Mouse (Mus musculus): ENCODE data around the gene Ccdc85b.
"Not testable (repeated sequence)": the region's sequence is repeated elsewhere in the genome, so short reads cannot be mapped to it uniquely, and the experiment has no call there.

Ccdc85b gene

DNA sequence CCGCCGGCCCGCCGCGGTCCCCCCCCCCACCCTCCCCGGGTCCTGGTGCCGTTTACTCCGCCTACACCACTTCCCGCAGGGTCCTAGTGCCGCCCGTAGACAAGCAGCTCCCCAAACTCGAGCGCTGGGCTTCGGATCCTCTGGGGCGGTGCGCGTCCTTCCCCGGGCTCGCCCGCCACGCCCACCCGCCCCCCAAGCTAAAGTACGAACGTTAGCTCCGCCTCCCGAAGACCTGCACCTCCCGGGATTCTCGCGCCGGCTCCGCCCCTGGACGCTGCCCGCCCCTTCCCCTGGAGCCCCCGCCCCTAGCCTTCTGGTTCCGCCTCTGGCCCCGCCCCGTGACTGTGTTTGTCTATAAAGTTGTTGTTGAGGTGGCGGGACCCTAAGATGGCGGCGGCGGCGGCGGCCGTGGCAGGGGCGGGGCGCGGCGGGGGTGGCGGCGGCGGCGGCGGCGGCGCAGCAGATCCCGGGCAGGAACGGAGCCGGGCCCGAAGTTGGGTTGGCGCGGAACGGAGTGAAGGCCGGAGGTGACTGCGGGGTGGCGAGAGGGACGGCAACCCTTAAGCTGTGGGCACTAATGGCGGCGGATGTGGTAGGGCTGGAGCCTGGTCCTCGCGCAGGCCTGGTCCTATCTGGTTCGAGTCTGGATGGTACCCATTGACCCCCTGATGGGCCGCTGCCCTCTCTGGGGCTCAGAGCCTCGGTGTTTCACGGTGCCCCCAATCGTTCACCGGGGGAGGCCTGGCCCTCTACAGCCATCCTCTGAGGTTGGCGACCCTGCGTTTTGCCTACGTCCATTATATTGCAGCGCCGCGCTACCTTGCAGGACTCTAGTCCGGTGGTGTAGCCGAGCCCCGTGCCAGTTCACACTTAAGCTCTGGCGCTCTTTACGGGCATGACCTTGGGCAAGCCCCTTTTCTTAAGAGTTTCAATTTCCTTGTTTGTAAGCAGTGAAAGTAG is 32.6 kb downstream of the Ccdc85b start, which contains the start of the genes Drap1 and AI837181:
Drap1 (minus strand) TSS at position 198 of the 960 bp plus-strand sequence.
AI837181 (plus strand) TSS at position 363 of the 960 bp plus-strand sequence.
- in situ Hi-C loops (cut with MboI, MseI) = no loop called here

DNA sequence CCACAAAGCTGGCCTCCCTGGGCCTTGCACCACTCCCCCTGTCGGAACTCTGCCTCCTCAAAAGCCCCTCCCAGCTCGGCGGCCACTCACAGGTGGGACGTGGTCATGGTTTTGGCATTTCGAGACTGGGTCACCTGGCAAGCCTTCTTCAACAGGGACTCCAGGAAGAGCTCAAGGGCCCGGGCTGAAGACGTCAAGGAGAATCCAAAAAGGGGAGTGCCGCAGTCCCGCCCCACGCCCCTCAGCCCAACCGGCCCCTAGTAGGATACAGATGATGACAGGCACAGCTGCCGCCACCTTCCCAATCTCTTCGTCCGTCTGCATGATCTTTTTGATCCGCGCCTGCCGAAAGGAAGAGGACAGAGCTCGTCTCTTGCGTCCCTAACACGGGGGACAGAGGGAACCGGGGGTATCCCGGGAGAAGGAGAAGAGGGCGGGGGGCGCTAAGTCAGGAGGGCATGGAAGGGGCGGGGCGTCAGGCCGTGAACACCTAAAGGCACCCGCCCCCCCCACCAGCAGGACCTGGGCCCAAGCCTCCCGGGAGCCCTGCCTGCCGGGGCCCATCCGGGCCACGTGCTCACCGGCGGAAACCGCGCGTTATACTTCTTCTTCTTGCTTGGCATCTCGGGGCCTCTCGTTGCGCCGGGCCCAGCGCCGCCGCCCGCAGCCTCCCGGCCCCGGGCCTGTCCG is 33.5 kb downstream of the Ccdc85b start:
- in situ Hi-C loops (cut with MboI, MseI) = no loop called here

DNA sequence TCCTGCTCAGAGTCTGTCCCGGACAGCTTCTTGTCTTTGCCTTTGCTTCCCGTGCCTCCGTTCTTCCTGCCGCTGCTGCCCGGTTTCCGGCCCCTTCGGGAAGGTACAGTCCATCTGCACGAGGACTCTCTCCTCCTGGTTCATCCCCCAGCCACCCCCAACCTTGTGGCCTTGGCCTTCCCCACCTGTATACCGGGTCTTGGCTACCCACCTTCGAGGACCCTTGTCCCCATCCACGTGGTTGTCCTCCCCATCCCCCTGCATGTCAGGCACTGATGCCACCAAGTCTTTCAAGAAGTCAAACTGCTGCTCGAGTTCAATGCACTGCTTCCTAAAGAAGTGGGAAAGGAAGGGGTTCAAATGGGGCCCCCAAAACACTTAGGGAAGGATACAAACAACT is 34.1 kb downstream of the Ccdc85b start:
- in situ Hi-C loops (cut with MboI, MseI) = no loop called here

DNA sequence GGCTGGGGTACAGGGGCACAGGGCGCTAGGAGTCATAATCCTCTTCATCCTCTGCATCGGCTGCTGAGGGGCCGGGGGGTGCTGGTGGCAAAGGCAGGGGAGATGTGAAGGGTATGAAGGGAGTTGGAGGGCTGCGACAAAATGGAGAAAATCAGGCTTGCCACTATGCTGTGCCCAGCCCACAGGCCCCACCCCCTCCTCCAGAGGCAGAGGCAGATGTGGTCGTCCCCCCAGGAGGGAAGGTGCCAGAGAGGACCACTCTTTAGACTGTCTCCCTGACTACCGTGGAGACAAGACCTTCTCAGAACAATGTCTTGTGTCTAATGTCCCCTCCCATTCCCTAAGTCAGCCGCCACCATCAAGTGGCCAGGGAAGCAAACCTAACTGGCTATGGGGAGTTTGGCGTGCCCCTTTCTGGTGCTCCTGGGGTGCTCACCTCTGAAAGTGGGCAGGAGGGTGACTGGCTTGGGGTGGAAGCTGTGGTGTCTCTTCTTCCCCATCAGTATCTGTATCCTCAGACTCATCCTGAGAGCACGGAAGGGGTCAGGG is 34.7 kb downstream of the Ccdc85b start:
- in situ Hi-C loops (cut with MboI, MseI) = no loop called here

DNA sequence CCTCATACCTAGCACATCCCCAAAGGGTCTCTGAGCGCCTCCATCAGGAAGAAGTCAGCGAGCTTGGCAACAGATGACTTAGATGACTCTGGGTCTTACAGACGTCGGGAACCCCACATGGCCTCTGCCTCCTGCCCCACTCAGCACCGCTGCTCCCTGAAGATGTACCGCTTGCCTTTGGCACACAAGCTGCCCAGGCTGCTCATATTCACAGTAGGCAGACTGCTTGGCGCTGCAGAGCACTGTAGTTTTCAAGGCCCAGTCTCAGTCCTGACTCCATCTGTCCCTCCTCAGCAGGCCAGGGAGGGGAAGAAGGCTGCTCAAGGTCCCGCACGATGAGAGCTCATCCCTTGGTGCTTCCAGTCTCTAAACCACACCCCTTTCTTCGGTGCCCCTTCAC is 35.4 kb downstream of the Ccdc85b start:
- in situ Hi-C loops (cut with MboI, MseI) = no loop called here

DNA sequence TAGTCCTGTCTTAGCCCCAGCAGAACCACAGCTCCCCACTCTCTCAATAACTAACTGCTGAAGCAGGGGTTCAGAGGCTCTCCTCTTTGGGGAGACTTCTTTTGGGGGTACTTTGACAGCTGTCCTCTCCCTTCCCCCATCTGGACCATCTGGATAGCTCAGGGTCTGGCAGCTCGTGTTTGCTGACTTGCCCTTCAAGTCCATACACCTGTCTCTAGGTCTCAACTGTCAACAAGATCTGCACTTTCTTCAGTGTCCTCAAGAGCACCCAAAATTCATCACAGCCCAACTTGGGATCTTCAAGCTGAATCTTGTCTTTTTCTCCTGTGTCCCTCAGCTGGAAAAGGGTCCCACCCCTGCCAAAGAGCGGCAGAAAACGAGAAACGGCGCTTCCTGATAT is 35.9 kb downstream of the Ccdc85b start:
- in situ Hi-C loops (cut with MboI, MseI) = no loop called here

DNA sequence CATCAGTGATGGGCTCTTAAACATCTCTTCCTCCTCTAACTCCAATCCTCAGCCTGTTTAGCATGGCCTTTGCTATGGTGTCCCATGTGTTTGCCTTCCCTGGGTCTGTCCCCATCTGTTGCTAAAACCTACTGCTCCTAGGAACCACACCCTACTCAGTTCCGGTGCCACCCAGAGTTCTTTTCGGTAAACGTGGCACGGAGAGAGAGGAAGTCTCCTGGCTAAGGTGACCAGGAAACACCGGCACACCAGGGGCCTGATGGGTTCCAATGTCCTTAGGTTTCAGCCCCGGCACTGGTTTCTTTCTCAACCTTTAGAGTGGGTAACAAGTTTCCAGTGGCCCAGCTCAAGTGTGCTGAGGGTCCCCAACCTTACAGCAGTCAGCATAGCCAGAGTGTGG is 37.1 kb downstream of the Ccdc85b start:
- in situ Hi-C loops (cut with MboI, MseI) = no loop called here

DNA sequence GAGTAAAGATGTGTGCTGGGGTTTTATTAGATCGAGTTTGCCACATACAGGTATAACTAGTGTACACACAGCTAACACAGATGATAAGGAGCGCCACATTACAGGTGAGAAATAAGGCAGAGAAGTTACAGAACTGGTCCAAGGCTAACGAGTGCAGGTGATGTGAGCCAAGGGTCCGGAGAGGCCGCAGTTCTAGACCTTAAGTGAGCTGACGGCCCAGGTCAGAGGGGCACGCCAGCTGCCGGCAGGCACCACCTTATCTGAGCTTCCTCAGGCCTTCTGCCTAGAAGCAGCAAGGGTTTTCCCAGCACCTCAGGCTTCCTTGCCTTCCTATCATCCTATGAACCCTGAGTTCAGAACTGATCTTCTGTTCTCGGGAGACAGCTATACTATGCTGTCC is 38.1 kb downstream of the Ccdc85b start:
- in situ Hi-C loops (cut with MboI, MseI) = no loop called here

DNA sequence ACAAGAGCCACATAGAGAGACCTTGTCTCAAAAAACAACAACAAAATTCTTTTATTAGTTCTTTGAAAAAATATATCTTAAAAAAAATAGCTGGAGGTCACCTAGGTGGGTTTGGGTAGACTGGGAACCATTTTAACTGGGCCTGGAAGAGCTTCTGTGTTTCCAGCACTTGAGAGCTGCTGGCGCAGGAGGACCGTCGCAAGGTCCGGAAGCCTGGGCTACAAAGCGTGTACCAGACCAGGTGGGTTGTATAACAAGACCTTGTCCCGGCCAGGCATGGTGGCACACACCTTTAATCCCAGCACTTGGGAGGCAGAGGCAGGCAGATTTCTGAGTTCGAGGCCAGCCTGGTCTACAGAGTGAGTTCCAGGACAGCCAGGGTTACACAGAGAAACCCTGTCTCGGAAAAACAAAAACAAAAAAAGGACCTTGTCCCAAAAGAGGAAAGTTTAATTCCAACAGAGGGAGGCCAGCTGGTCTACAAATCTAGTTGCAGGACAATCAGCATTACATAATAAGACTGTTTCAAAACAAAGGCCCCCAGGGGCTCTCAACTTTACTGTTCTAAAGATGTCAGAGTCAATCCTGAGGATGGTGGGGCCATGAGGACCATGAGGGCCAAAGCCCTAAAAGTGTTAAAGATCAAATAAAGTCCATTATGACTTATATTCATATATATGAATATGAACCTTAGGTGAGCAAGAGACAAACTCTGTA is 38.8 kb downstream of the Ccdc85b start:
- in situ Hi-C loops (cut with MboI, MseI) = no loop called here

DNA sequence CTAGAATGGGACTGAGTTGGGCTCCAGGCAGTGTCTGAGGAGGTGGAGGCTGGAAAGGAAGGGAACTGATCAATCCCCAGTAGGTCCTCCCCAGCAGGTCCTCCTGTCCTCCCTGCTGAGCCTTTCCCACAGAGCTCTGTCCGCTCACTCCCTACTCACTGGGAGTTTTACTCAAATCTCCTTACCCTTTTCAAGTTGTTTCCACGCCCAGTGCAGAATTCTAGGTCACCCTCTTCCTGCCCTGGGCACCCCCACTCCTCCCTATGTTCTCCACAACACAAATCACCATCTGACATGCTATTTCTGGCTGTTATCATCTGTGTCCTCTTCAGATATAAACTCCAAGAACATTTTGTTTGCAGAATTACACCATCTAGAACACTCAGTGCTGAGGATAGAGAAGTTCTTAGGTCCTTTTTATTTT is 43.1 kb downstream of the Ccdc85b start:
- in situ Hi-C loops (cut with MboI, MseI) = no loop called here

DNA sequence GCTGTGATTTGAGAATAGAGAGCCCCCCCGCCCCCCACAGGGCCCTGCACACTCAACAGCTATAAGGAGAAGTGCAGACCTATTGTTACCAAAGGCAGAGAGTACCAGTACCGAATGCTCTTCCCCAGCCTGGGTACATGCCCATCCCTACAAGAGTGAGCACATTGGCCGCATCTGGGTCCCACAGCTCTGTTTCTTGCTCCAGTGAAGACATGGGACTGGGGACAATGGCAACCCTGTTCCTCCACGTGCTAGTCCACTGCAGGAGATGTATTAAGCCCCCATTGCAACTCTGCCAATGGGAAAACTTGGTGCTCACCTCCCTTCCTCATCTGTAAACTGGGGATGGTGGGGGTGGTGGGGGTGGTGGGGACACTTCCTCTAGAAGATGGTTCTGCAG is 43.9 kb downstream of the Ccdc85b start:
- in situ Hi-C loops (cut with MboI, MseI) = no loop called here

DNA sequence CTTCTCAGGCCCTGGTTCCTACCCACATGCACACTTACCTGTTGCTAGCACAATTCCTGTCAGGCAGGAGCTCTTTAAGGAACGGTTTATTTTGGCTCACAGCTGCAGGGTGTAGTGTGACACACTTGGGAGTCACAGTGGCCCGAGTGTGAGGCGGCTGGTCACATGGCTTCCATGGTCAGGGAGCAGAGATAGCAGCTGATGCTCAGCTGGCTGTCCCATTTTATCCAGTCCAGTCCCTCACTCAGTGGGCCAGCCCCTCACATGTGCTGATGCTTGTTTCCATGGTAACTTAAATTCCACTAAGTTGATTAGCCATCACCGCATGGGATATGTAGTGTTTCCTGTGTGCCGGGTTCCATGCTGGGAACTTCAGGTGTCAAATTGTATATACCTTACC is 45.7 kb downstream of the Ccdc85b start:
- in situ Hi-C loops (cut with MboI, MseI) = no loop called here

DNA sequence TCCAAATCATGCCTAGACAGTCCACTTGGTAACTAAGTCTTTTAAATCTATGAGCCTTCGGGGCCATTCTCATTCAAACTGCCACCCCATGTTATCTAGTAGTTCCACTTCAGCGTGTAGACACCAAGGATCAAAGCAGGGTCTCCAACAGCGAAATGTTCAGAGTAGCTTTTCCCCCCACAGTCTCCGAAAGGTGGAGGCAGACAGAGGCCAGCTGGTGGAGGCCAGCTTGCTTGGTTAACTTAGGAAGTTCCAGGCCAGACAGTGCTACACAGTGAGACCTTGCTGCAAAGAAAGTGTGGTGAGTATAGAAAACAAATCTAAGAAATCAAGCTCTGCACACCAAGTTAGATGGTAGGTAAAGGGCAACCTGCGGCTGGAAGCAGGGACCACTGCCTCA is 47.1 kb downstream of the Ccdc85b start:
- in situ Hi-C loops (cut with MboI, MseI) = no loop called here

DNA sequence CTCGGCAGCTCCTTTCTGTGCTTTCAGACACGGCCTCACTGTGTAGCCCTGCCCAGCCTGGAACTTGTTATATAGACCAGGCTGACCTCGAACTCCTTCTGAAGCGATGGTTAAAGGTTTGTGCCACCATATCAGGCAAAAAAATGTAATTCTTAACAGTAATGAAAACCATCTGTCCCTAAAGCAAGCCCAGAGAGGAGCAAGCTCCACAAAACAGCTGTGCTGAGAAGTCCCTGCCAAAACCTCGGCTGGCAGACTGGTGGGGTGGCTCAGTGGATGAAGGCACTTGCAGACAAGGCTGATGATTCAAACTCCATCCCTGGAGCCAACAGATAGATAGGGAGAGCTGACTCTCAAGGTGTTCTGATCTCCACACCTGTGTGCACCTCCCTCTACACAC is 48.6 kb downstream of the Ccdc85b start:
- in situ Hi-C loops (cut with MboI, MseI) = no loop called here

DNA sequence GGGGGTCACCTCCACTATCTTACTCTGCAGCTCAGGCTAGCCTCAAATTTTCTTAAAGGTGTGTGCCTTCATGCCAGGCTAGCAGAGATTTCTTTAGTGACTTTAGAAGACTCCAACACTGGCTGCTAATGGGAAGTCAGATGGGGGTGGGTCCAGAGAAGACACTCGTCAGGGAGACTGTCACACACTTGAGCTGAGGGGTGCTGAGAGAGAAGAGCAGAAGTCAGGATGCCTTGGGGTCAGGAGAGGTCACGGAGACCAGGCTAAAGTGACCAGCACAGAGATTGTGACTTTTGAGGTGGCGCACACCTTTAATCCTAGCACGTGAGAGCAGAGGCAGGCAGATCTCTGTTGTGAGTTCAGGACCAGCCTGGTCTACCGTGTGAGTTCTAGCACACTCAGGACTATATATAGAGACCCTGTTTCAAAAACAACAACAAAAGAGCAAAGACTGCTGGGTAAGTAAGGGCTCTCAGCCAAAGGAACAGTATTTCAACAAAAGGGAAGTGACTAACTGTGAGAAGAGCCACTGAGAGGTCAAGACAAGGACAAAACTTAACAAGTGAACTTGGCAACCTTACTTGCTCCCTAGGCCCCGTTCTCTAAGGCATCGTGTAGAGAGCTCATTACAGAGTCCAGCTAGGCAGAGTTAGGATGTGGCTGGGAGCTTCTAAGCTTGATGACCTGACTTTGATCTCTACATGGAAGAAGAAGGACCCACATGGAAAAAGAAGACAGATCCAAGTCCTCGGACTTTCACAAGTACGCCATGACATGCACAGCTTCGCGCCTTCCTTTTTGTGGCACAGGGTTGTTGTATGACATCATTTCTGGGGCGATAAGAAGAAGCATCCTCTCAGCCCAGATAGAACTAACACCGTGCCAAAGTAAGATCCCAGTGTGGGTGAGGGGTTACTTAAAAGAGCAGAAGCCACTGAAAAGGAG is 49.4 kb downstream of the Ccdc85b start:
- in situ Hi-C loops (cut with MboI, MseI) = no loop called here

DNA sequence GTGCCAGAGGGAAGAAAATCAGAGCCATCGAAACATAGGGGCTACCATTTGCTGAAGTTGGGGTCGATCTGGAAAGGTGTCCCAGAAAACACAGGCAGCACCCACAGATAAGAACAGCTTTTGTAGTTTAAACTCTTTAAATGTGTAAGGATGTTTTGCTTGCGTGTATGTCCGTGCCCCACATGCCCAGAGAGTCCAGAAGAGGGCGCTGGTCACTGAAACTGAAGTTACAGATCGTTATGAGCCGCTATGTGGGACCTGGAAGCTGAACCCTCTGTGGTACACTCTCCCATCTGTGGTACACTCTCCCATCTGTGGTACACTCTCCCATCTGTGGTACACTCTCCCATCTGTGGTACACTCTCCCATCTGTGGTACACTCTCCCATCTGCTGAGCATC is 50.6 kb downstream of the Ccdc85b start:
- in situ Hi-C loops (cut with MboI, MseI) = no loop called here

DNA sequence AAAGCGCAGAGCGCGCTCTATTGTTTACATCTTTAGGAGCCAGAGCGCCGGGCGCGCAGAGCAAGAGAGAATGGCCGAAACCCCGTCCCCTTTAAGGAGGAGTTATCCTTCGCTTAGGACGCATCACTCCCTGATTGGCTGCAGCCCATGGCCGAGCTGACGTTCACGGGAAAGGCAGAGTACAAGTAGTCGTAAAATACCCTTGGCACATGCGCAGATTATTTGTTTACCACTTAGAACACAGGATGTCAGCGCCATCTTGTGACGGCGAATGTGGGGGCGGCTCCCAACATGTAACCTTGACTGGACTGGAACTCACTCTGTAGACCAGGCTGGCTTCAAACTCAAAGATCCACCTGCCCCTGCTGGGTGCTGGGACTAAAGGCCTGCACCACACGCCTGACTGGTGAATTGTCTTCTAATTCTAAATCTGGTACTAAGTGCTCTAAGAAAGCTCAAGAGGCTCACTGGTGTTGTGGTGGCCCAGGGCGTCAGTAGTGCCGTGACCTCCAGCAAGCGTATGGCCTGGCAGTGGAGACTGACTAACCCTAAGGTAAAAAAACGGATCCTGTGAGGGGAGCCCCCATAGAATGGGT is 51.1 kb downstream of the Ccdc85b start:
- in situ Hi-C loops (cut with MboI, MseI) = not testable (repeated sequence)

DNA sequence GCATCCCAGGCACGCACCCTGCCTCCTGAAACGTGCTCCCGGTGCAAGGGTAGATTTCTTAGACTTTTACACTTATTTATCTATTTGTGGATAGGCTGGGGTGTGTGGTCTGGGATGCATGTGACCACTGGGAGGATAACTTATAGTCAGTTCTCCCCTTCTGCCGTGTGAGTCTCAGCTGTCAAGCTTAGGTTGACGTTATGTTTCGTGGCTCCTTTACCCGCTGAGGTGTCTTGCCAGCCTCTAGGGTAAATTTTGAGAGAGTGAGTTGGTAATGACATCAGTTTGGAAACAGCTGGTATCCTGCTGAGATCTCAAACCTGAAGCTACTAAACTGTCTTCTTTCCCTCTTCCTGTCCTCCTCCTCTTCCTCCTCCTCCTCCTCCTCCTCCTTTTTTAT is 51.8 kb downstream of the Ccdc85b start:
- in situ Hi-C loops (cut with MboI, MseI) = no loop called here

All from T-helper 2 cell (primary cell).